Comparison of ENCODE assay signal across 7 mouse cellular contexts in the genomic region with DNA sequence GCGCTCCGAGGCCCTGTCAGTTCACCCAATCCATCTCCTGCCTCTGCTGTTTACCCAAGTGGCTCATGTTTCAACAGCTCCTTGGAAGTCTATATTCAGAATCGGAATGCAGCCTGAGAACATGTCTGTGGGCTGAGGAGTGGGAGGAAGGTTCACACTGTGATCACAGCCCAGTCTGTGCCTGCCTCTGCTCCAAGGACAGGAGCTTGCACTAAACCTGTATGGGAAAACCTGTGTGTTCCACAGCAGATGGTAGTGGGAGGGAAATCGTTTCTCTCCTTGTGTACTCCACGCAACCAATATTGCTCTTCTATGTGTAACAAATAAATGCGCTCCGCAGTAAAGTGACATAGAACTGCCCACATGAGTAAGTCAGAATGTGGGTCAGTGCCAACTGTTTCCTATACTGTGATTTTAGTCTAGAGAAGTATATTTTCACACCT.
A peak's percentile ranks its signal among the peaks of the same experiment; 100 is the strongest.
DNase-seq lines count a peak whose midpoint lies in the region; ATAC-seq and TF ChIP-seq lines count a peak whose summit lies in the region.

No protein-coding gene starts in this region.

- peaks cover 9% of the 10 kb centered on the region; the same call in 1 of the 2 replicates for H3K27me3 ChIP-seq in midbrain, embryonic 12.5 days
- no peaks in the 10 kb centered on the region for H3K27me3 ChIP-seq in midbrain, embryonic 14.5 days (ENCODE audit: control insufficient read depth, insufficient read depth, low read length)
- no peaks in the 10 kb centered on the region for H3K27me3 ChIP-seq in hindbrain, postnatal 0 days (ENCODE audit: insufficient read depth, low read length)
- H3K27me3 ChIP-seq in neural tube, embryonic 11.5 days (ENCODE audit: control insufficient read depth, insufficient read depth, low read length) = no peaks in the 10 kb centered on the region
- no peaks in the 10 kb centered on the region for H3K27me3 ChIP-seq in thymus, adult 2 months (ENCODE audit: control insufficient read depth, insufficient read depth, low read length)

- H3K4me3 ChIP-seq in midbrain, embryonic 12.5 days = no peak overlapping the region
- no peak overlapping the region for H3K4me3 ChIP-seq in midbrain, embryonic 14.5 days (replicated peaks; ENCODE audit: low read depth, low read length)
- no peak overlapping the region for H3K4me3 ChIP-seq in hindbrain, postnatal 0 days (ENCODE audit: low read length)
- H3K4me3 ChIP-seq in neural tube, embryonic 11.5 days (ENCODE audit: low read depth, low read length) = no peak overlapping the region
- no peak overlapping the region for H3K4me3 ChIP-seq in thymus, adult 2 months (ENCODE audit: control insufficient read depth, insufficient read depth, low read length)

- peak; percentile 23; the same call in 1 of the 2 replicates for ATAC-seq in midbrain, embryonic 12.5 days (ENCODE audit: low FRiP score, low read depth)
- ATAC-seq in midbrain, embryonic 14.5 days (ENCODE audit: low FRiP score, low TSS enrichment) = no peak
- no peak for ATAC-seq in hindbrain, postnatal 0 days
- ATAC-seq in neural tube, embryonic 11.5 days (ENCODE audit: insufficient read depth, low FRiP score, low TSS enrichment) = no peak

- H3K9me3 ChIP-seq in midbrain, embryonic 12.5 days = no peaks in the 10 kb centered on the region
- no peaks in the 10 kb centered on the region for H3K9me3 ChIP-seq in midbrain, embryonic 14.5 days (ENCODE audit: control insufficient read depth, low read length)
- H3K9me3 ChIP-seq in hindbrain, postnatal 0 days (ENCODE audit: low read length) = no peaks in the 10 kb centered on the region
- H3K9me3 ChIP-seq in neural tube, embryonic 11.5 days (ENCODE audit: control insufficient read depth, low read length) = no peaks in the 10 kb centered on the region

- WGBS in midbrain, embryonic 12.5 days = 52% methylated on average over 7 of the region's 7 CpGs
- WGBS in midbrain, embryonic 14.5 days = 62% methylated on average over 7 of the region's 7 CpGs
- 65% methylated on average over 7 of the region's 7 CpGs for WGBS in hindbrain, postnatal 0 days
- WGBS in neural tube, embryonic 11.5 days = 53% methylated on average over 7 of the region's 7 CpGs
- WGBS in thymus, adult 2 months = 89% methylated on average over 7 of the region's 7 CpGs

- H3K27ac ChIP-seq in midbrain, embryonic 12.5 days (replicated peaks) = no peak overlapping the region; the same call in 1 of the 2 replicates
- no peak overlapping the region for H3K27ac ChIP-seq in midbrain, embryonic 14.5 days (replicated peaks; ENCODE audit: low read depth, low read length)
- H3K27ac ChIP-seq in hindbrain, postnatal 0 days = no peak overlapping the region
- H3K27ac ChIP-seq in neural tube, embryonic 11.5 days (ENCODE audit: low read depth, low read length) = no peak overlapping the region
- H3K27ac ChIP-seq in thymus, adult 2 months (ENCODE audit: control insufficient read depth, insufficient read depth, low read length) = no peak overlapping the region

- H3K9ac ChIP-seq in midbrain, embryonic 12.5 days (replicated peaks) = no peak overlapping the region
- H3K9ac ChIP-seq in midbrain, embryonic 14.5 days (replicated peaks; ENCODE audit: low read length) = no peak overlapping the region
- H3K9ac ChIP-seq in hindbrain, postnatal 0 days (replicated peaks; ENCODE audit: low read length) = no peak overlapping the region
- H3K9ac ChIP-seq in neural tube, embryonic 11.5 days (ENCODE audit: low read length) = no peak overlapping the region

- peaks cover 18% of the 10 kb centered on the region for H3K4me1 ChIP-seq in midbrain, embryonic 12.5 days
- H3K4me1 ChIP-seq in midbrain, embryonic 14.5 days (ENCODE audit: control insufficient read depth, insufficient read depth, low read length) = no peaks in the 10 kb centered on the region
- no peaks in the 10 kb centered on the region for H3K4me1 ChIP-seq in hindbrain, postnatal 0 days (ENCODE audit: insufficient read depth, low read length)
- H3K4me1 ChIP-seq in neural tube, embryonic 11.5 days (ENCODE audit: control insufficient read depth, insufficient read depth, low read length) = no peaks in the 10 kb centered on the region
- H3K4me1 ChIP-seq in thymus, adult 2 months (replicated peaks; ENCODE audit: control insufficient read depth, insufficient read depth, low read length) = no peaks in the 10 kb centered on the region

- TF ChIP-seq CTCF in hindbrain, postnatal 0 days (IDR thresholded peaks at IDR 0.05; ENCODE audit: low read depth) = no peak
- no peak for TF ChIP-seq CTCF in thymus, adult 2 months (IDR thresholded peaks at IDR 0.05; ENCODE audit: borderline replicate concordance, control insufficient read depth, extremely low read depth, insufficient read depth, low read length, poor library complexity)

- DNase-seq in midbrain, embryonic 14.5 days = no peak
- DNase-seq in fibroblast of lung, adult 2 months (ENCODE audit: low read depth) = peak; percentile 14
- DNase-seq in hindbrain, postnatal 0 days (ENCODE audit: low spot score) = peak; percentile 6
- DNase-seq in neural tube, embryonic 11.5 days (ENCODE audit: low spot score) = peak; percentile 23
- DNase-seq in cerebellum, adult 8-10 months = no peak
- no peak for DNase-seq in thymus, adult 2 months

- no peak for TF ChIP-seq POLR2A in thymus, adult 2 months (IDR thresholded peaks at IDR 0.05; ENCODE audit: control insufficient read depth, extremely low read depth, insufficient read depth, low read length, poor library complexity)

- H3K36me3 ChIP-seq in midbrain, embryonic 12.5 days = no peaks in the 10 kb centered on the region
- H3K36me3 ChIP-seq in midbrain, embryonic 14.5 days (ENCODE audit: control insufficient read depth, insufficient read depth, low read length) = no peaks in the 10 kb centered on the region
- H3K36me3 ChIP-seq in hindbrain, postnatal 0 days (ENCODE audit: insufficient read depth, low read length) = no peaks in the 10 kb centered on the region
- H3K36me3 ChIP-seq in neural tube, embryonic 11.5 days (ENCODE audit: control insufficient read depth, insufficient read depth, low read length) = no peaks in the 10 kb centered on the region
- no peaks in the 10 kb centered on the region for H3K36me3 ChIP-seq in thymus, adult 2 months (ENCODE audit: control insufficient read depth, insufficient read depth, low read length)

- no peak overlapping the region for H3K4me2 ChIP-seq in midbrain, embryonic 12.5 days (replicated peaks)
- H3K4me2 ChIP-seq in midbrain, embryonic 14.5 days (ENCODE audit: low read length) = no peak overlapping the region
- H3K4me2 ChIP-seq in hindbrain, postnatal 0 days (ENCODE audit: low read depth, low read length) = no peak overlapping the region
- no peak overlapping the region for H3K4me2 ChIP-seq in neural tube, embryonic 11.5 days (ENCODE audit: low read depth)

Comparison
In these comparisons a context has a peak if more than half of its experiments do, and no peak if none do; other contexts are left out.
1. DNase-seq: peak in fibroblast of lung, adult 2 months (single experiment), hindbrain, postnatal 0 days (single experiment) and neural tube, embryonic 11.5 days (single experiment); none in midbrain, embryonic 14.5 days (single experiment), cerebellum, adult 8-10 months (single experiment) and thymus, adult 2 months (single experiment).